Comparison of ENCODE assay signal across 26 mouse cellular contexts in genomic region chr2:38280376-38280775, GRCm38 (mm10). TPM values are rescaled to one million over a fixed set of nuclear protein-coding genes. Genes with fewer than 3 reads are reported as not detected.
"Had no signal": no experiment of that assay in that cellular context is flagged by ENCODE, and none has a peak within 500 bp of the region (broad histone marks: within the 10 kb centered on the region; RNA-seq: fewer than 3 reads in every experiment).

No protein-coding gene starts in this region.

- H3K36me3 ChIP-seq: heart, embryonic 10.5 days; heart, embryonic 12.5 days; hindbrain, embryonic 10.5 days; hindbrain, embryonic 12.5 days; intestine, embryonic 15.5 days; kidney, embryonic 15.5 days; limb, embryonic 13.5 days; limb, embryonic 15.5 days; liver, embryonic 13.5 days had no signal

- H3K9ac ChIP-seq: heart, embryonic 12.5 days; hindbrain, embryonic 12.5 days; hindbrain, embryonic 14.5 days; intestine, embryonic 15.5 days; kidney, embryonic 15.5 days; limb, embryonic 13.5 days; limb, embryonic 15.5 days; liver, embryonic 13.5 days had no signal

- H3K4me3 ChIP-seq: gastrocnemius, adult 2 months; heart, embryonic 10.5 days; heart, embryonic 12.5 days; hindbrain, embryonic 10.5 days; hindbrain, embryonic 12.5 days; intestine, embryonic 15.5 days; kidney, embryonic 15.5 days; limb, embryonic 13.5 days; limb, embryonic 15.5 days; liver, embryonic 13.5 days had no signal

- H3K4me1 ChIP-seq: heart, embryonic 10.5 days; hindbrain, embryonic 12.5 days; intestine, embryonic 15.5 days; limb, embryonic 15.5 days had no signal

- H3K9me3 ChIP-seq: heart, embryonic 10.5 days; heart, embryonic 12.5 days; hindbrain, embryonic 10.5 days; hindbrain, embryonic 12.5 days; intestine, embryonic 15.5 days; kidney, embryonic 15.5 days; limb, embryonic 13.5 days; limb, embryonic 15.5 days; liver, embryonic 13.5 days had no signal

- DNase-seq: gastrocnemius, adult 2 months; gastrocnemius, postnatal 10 days; gastrocnemius, postnatal 25 days; heart, adult 18-20 months; heart, postnatal 10 days; heart, postnatal 4 days; kidney, postnatal 14 days; layer of hippocampus, adult 9-11 months; layer of hippocampus, postnatal 36 days; left cerebral cortex, postnatal 4 days; liver, embryonic 13.5 days had no signal

- ATAC-seq: hindbrain, embryonic 16.5 days; intestine, embryonic 15.5 days; intestine, postnatal 0 days had no signal

- H3K27ac ChIP-seq: gastrocnemius, adult 2 months; heart, embryonic 10.5 days; hindbrain, embryonic 10.5 days; hindbrain, embryonic 12.5 days; hindbrain, embryonic 14.5 days; intestine, embryonic 15.5 days; kidney, embryonic 15.5 days; kidney, postnatal 0 days; limb, embryonic 13.5 days; limb, embryonic 15.5 days; liver, embryonic 13.5 days had no signal

- H3K4me2 ChIP-seq: heart, embryonic 12.5 days; hindbrain, embryonic 12.5 days; hindbrain, embryonic 14.5 days; intestine, embryonic 15.5 days; kidney, embryonic 15.5 days; limb, embryonic 13.5 days; limb, embryonic 15.5 days; liver, embryonic 11.5 days; liver, embryonic 13.5 days had no signal

- H3K27me3 ChIP-seq: heart, embryonic 12.5 days; hindbrain, embryonic 12.5 days; intestine, embryonic 15.5 days; kidney, embryonic 15.5 days; limb, embryonic 13.5 days; limb, embryonic 15.5 days; liver, embryonic 13.5 days had no signal

RNA-seq across cellular contexts. Expression of gene Lhx2, which starts 58.7 kb away (rescaled TPM):
- total RNA-seq: granulocyte monocyte progenitor cell, adult 5-6 weeks; heart, adult 18-20 months had no signal
- polyA plus RNA-seq: heart, embryonic 16.5 days; intestine, postnatal 0 days had no signal
